Mouse (Mus musculus) neural tube, embryonic 14.5 days (tissue): Measurements from ENCODE around the gene Ptgis. TPM values are rescaled to one million over a fixed set of nuclear protein-coding genes. Genes with fewer than 3 reads are reported as not detected.
A peak's percentile ranks its signal among the peaks of the same experiment; 100 is the strongest.

Experiments used
- ATAC-seq: fragments of 200-750 bp; cut with Nextera tagmentation; 2 replicates; pipeline ENCODE4 v1.8.0; 2017; ENCODE audit warnings: low read depth, mild to moderate bottlenecking, moderate TSS enrichment, moderate library complexity
- H3K27ac ChIP-seq: fragments of 300-500 bp; sonication (generic); 2 replicates; pipeline ENCODE4 v1.5.1; 2014; ENCODE audit warnings: low read depth, mild to moderate bottlenecking, control low read depth, low read length, moderate library complexity, mixed read lengths
- H3K27me3 ChIP-seq: fragments of 300-500 bp; sonication (generic); 2 replicates; pipeline ENCODE4 v1.6.1; 2014; ENCODE audit warnings: low read length; ENCODE audit not compliant: control insufficient read depth, insufficient read depth
- H3K36me3 ChIP-seq: fragments of 300-500 bp; sonication (generic); 2 replicates; pipeline ENCODE4 v1.6.1; 2014; ENCODE audit warnings: low read length, mixed read lengths; ENCODE audit not compliant: control insufficient read depth, insufficient read depth
- H3K4me1 ChIP-seq: fragments of 300-500 bp; sonication (generic); 2 replicates; pipeline ENCODE4 v1.6.1; 2014; ENCODE audit warnings: low read length; ENCODE audit not compliant: control insufficient read depth, insufficient read depth
- H3K4me2 ChIP-seq: fragments of 300-500 bp; sonication (generic); 2 replicates; pipeline ENCODE4 v1.6.1; 2014; ENCODE audit warnings: mild to moderate bottlenecking, low read depth, low read length, control low read depth
- H3K4me3 ChIP-seq: fragments of 300-500 bp; sonication (generic); 2 replicates; pipeline ENCODE4 v1.5.1; 2014; ENCODE audit warnings: low read depth, low read length, control low read depth, mixed read lengths
- H3K9ac ChIP-seq: fragments of 300-500 bp; sonication (generic); replicated peaks from 2 replicates; pipeline ENCODE4 v1.6.1; 2014; ENCODE audit warnings: low read depth, mild to moderate bottlenecking, control low read depth, low read length, mixed read lengths
- H3K9me3 ChIP-seq: fragments of 300-500 bp; sonication (generic); 2 replicates; pipeline ENCODE4 v1.6.1; 2016; ENCODE audit warnings: low read length; ENCODE audit not compliant: control insufficient read depth
- WGBS: fragments of 180-500 bp; shearing (Covaris S2); extraction: QIAGEN DNeasy Blood & Tissue Kit; methylation state at CpG from one replicate; pipeline ENCODE4 v1.1.7; 2014; 5-methylcytosine and 5-hydroxymethylcytosine counted together
- polyA plus RNA-seq: library from polyadenylated mRNA; unstranded; fragments of >200 nt; fragmentation: Nextera tagmentation; extraction: Ambion mirVana; gene quantifications from 2 replicates; pipeline ENCODE4 v1.2.1, GENCODE M21; 2014

Ptgis gene
- polyA plus RNA-seq, 1 experiment from 2014 or later, result 1.9 TPM

DNA sequence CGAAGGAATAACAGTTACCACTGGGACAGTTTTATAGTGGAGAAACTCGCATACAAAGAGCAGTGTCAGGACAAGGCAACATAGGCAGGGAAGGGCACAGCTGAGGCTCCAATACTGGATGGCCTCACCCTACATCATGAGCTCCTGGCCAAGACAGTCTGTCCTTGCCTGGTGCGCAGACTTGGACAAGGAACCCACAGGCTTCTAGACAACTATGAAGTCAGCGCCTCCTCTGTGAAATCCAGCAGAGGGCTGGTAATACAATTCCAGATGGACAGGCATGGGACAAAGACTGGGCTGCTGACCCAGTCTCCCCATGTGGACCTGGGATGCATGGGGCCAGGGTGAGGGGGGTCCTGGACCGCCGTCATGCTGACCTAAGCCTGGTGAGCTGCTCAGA is 16.2 kb downstream of the Ptgis start:
- Histone ChIP-seq H3K36me3 (no peaks in the 10 kb centered on the region), H3K27ac (no peak overlapping the region), H3K27me3 (no peaks in the 10 kb centered on the region), H3K4me3 (no peak overlapping the region), H3K4me1 (no peaks in the 10 kb centered on the region), H3K9me3 (no peaks in the 10 kb centered on the region), H3K4me2 (no peak overlapping the region), H3K9ac (no peak overlapping the region)
- WGBS, result 93% methylated on average over 6 of the region's 6 CpGs
- no peak for ATAC-seq

DNA sequence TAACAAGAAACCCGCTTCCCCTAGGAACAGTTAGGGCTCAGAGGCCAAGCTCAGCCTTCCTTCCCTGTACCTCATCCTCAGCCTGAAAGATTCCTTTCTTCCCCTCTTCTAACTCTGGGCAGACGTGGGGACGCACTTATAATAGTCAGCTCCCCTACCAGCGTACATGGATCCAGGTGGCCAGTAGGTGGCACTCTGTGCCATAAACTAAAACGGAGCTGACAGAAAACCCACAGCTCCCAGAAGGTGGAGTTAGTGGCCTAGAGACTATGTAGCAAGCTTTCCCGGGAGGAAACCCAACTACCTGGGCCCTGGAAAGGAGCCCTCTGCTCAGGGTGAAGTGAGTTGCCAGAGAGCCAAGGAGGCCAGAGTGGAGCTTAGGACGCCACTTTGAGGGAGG is 18.3 kb downstream of the Ptgis start:
- H3K9me3 ChIP-seq, result no peaks in the 10 kb centered on the region
- H3K4me2 ChIP-seq, result no peak overlapping the region
- no peaks in the 10 kb centered on the region for H3K36me3 ChIP-seq
- ATAC-seq, result no peak
- H3K4me3 ChIP-seq, result no peak overlapping the region
- no peaks in the 10 kb centered on the region for H3K4me1 ChIP-seq
- no peak overlapping the region for H3K27ac ChIP-seq
- H3K27me3 ChIP-seq, result no peaks in the 10 kb centered on the region
- no peak overlapping the region for H3K9ac ChIP-seq
- WGBS, result 30% methylated on average over 7 of the region's 7 CpGs

DNA sequence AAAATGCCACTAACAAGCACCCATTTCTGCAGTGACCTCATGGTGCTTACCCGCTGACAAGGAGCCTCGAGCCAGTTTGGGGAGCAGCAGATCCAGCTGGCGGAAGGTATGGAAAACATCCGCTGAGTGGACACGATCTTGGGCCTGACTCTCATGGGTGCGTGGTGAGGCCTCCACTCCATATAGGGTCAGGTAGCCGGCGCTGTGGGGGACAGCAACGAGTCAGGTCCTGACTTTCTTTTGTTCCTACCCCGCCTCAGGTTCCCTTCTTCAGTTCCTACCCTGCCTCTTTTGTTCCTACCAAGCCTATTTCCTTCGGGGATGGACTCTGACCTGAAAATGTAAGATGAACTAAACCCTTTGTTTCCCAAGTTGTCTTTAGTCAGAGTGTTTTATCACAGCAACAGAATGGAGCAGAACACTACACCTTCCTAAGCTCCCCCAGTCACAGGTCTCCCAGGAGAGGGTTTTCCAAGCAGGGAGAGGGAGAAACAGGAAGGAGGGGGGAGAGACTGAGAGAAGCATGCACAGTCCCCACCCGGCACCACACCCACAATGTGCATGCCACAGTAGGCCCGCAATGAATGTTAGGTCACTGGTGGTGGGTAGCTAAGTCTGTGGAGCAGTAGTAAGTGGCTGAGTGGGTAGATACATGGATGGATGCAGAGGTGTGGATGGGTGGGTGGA is 19.1 kb downstream of the Ptgis start:
- Histone ChIP-seq H3K9me3 (no peaks in the 10 kb centered on the region), H3K4me1 (no peaks in the 10 kb centered on the region), H3K36me3 (no peaks in the 10 kb centered on the region), H3K27me3 (no peaks in the 10 kb centered on the region), H3K4me2 (no peak overlapping the region), H3K4me3 (no peak overlapping the region), H3K9ac (no peak overlapping the region), H3K27ac (no peak overlapping the region)
- 89% methylated on average over 13 of the region's 13 CpGs for WGBS
- no peak for ATAC-seq

DNA sequence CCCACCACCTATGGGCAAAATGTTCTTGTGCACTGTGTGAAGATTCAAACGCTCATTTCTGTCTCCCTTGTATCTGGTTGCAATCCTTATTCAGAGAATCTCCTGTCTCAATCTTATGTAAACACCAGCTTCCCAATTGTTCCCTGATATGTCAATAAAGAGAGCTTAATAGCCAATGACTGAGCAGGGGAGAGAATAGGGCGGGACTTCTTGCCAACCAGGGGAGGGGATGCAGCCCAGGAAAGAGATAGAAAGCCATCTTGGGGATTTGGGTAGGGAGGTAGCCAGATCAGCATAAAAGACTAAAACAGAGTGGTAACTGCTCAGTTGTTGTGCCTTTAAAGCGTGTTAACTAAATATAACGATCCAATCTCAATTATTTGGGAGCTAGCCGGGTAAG is 19.7 kb downstream of the Ptgis start:
- 88% methylated on average over 5 of the region's 5 CpGs for WGBS
- Histone ChIP-seq H3K4me1 (no peaks in the 10 kb centered on the region), H3K9ac (no peak overlapping the region), H3K4me2 (no peak overlapping the region), H3K4me3 (no peak overlapping the region), H3K27me3 (no peaks in the 10 kb centered on the region), H3K27ac (no peak overlapping the region), H3K36me3 (no peaks in the 10 kb centered on the region), H3K9me3 (no peaks in the 10 kb centered on the region)
- no peak for ATAC-seq

DNA sequence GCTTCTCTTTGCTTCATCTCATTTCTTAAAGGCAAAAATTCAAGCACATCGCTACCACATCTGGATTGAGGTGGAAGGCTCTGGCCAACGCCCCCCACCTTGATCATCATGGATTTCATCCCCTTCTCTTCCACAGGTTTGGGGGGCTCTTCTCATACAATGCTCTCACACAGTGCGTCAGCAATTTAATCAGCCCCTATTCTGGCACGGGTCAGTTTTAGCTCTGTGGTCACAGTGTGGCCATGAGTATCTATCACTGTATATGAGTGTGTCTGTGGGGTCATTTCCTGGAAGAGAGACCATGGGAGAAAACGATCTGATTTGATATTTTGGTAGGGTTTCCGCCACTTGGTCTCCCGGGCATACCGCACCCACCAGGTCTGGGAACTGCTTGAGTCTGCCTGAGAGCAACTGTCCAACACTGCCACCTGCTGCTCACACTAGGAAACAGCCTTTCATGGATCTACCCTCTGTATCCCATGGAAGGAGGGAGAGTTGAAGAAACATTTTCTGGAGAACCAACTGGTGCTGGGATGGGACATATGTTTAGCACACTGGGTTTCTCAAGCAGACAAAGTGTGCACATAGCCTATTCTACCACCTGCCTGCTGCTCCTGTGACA is 21.1 kb downstream of the Ptgis start:
- no peak overlapping the region for H3K9ac ChIP-seq
- no peak overlapping the region for H3K4me2 ChIP-seq

DNA sequence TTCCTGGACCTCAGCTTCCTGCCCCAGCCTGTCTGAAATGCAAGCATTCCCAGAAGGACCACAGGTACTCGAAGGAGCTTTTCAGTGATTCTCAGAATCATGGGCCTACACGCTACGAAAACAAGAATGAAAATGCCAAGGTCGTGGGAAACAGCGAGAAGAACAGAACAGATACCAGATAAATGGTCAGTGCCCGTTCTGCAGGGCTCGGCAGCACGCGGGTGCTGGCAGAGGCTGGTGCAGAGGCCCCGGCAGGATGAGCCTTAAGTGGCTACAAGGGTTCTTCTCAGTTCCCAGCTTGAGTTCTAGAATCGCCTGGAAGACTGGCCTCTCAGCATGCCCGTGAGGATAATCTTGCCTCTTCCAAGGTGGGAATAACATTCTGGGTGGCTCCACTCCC is 26.7 kb downstream of the Ptgis start:
- H3K36me3 ChIP-seq, result no peaks in the 10 kb centered on the region
- no peak overlapping the region for H3K27ac ChIP-seq
- H3K9me3 ChIP-seq, result no peaks in the 10 kb centered on the region
- no peaks in the 10 kb centered on the region for H3K27me3 ChIP-seq
- H3K4me3 ChIP-seq, result no peak overlapping the region
- H3K4me1 ChIP-seq, result no peaks in the 10 kb centered on the region
- no peak overlapping the region for H3K4me2 ChIP-seq
- 94% methylated on average over 12 of the region's 12 CpGs for WGBS
- H3K9ac ChIP-seq, result no peak overlapping the region
- no peak for ATAC-seq

More for the DNA sequence above, 21.1 kb downstream of the Ptgis start:
- no peaks in the 10 kb centered on the region for H3K4me1 ChIP-seq
- ATAC-seq, result peak; percentile 86; the same call in 1 of the 2 replicates
- H3K27me3 ChIP-seq, result no peaks in the 10 kb centered on the region
- H3K36me3 ChIP-seq, result no peaks in the 10 kb centered on the region
- H3K9me3 ChIP-seq, result no peaks in the 10 kb centered on the region
- no peak overlapping the region for H3K27ac ChIP-seq
- WGBS, result 45% methylated on average over 8 of the region's 8 CpGs
- no peak overlapping the region for H3K4me3 ChIP-seq

DNA sequence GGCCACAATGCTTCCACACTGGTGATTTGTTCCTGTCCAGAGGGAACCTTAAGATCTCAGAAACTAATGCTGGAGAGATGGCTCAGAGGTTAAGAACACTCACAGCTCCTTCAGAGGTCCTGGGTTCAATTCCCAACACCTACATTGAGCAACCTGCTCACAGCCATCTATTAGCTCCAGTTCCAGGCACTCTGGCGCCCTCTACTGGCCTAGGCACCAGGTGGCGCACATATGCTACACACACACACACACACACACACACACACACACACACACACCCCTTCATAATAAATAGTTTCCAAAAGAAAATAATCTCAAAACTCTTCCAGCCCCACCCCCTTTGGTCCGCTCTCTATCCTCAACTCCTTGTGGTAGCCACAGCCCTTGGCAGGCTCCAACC is 27.3 kb downstream of the Ptgis start:
- WGBS, result 92% methylated on average over 3 of the region's 3 CpGs
- H3K9me3 ChIP-seq, result no peaks in the 10 kb centered on the region
- ATAC-seq, result no peak

DNA sequence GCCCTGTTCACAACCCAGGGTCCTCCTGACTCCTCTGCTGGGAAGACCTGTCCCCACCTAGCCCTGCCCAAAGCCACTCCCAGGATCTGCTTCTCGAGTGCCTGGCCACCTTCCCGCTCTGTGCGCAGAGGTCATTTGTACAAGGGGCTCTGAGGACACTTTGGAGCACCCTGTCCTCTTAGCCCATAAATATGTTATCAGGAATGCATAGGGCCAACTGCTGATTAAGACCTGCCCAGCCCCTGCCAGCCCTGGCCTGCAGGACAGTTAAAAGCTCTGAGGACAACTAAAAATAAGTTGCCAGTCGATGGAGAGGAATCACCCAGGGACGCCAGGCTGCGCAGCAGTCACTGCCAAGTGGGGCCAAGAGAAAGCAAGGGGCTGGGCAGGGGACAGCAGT is 27.9 kb downstream of the Ptgis start:
- Histone ChIP-seq H3K27me3 (no peaks in the 10 kb centered on the region), H3K4me3 (no peak overlapping the region), H3K4me2 (no peak overlapping the region), H3K9ac (no peak overlapping the region), H3K27ac (no peak overlapping the region), H3K36me3 (no peaks in the 10 kb centered on the region), H3K4me1 (no peaks in the 10 kb centered on the region), H3K9me3 (no peaks in the 10 kb centered on the region)
- 92% methylated on average over 6 of the region's 6 CpGs for WGBS
- no peak for ATAC-seq

More for the DNA sequence above, 27.3 kb downstream of the Ptgis start:
- no peaks in the 10 kb centered on the region for H3K4me1 ChIP-seq
- H3K4me3 ChIP-seq, result no peak overlapping the region
- H3K27me3 ChIP-seq, result no peaks in the 10 kb centered on the region
- no peak overlapping the region for H3K9ac ChIP-seq
- no peaks in the 10 kb centered on the region for H3K36me3 ChIP-seq
- H3K27ac ChIP-seq, result no peak overlapping the region
- H3K4me2 ChIP-seq, result no peak overlapping the region

DNA sequence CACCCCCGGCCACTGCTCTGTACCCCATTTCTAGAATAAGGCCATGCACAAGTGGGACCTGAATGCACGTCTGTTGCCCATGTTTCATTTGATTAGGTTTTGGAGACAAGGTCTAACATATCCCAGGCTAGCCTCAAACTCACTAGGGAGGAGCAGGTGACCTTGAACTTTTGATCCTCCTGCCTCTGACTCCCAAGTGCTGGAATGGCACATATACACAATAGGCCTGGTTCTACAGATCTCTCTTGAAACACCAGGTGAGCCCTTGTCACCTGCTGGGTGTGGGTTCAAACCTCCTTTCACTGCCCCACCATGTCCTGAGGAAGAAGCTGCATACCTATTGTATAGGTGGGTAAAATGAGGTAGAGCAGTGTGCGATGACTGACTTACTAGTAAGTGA is 28.3 kb downstream of the Ptgis start:
- no peak for ATAC-seq
- no peak overlapping the region for H3K9ac ChIP-seq
- H3K27ac ChIP-seq, result no peak overlapping the region
- no peak overlapping the region for H3K4me3 ChIP-seq
- no peak overlapping the region for H3K4me2 ChIP-seq
- H3K9me3 ChIP-seq, result no peaks in the 10 kb centered on the region
- no peaks in the 10 kb centered on the region for H3K27me3 ChIP-seq
- H3K36me3 ChIP-seq, result no peaks in the 10 kb centered on the region
- WGBS, result 91% methylated on average over 3 of the region's 3 CpGs
- H3K4me1 ChIP-seq, result no peaks in the 10 kb centered on the region
